ENCODE assay signal across 29 mouse cellular contexts in genomic region chr9:99221636-99222035, GRCm38 (mm10). TPM values are rescaled to one million over a fixed set of nuclear protein-coding genes. Genes with fewer than 3 reads are reported as not detected.
DNase-seq lines count a peak whose midpoint lies in the region; ATAC-seq and TF ChIP-seq lines count a peak whose summit lies in the region.
"Had no signal": no experiment of that assay in that cellular context is flagged by ENCODE, and none has a peak within 500 bp of the region (broad histone marks: within the 10 kb centered on the region; RNA-seq: fewer than 3 reads in every experiment).

No protein-coding gene starts in this region.

- no peak overlapping the region; the same call in 1 of the 2 replicates for H3K4me3 ChIP-seq in G1E (ENCODE audit: low read depth, low read length)
- H3K4me3 ChIP-seq in MEL (ENCODE audit: control insufficient read depth in 1 of 2, insufficient read depth in 1 of 2, low read depth in 2 of 2, low read length in 2 of 2), result peak overlapping the region in 1 of 2 experiments; percentile 53; a peak in 3 of 4 replicates

- TF ChIP-seq POLR2A in MEL (IDR thresholded peaks at IDR 0.05; ENCODE audit: control insufficient read depth in 1 of 2, insufficient read depth in 1 of 2, low read depth in 1 of 2, low read length in 2 of 2, poor library complexity in 1 of 2), result no peak

- DNase-seq in G1E (ENCODE audit: low spot score) (no peak), MEL (ENCODE audit: low read depth, low spot score) (peak; percentile 66), MEL-GATA-1-ER (ENCODE audit: extremely low read depth, low read depth) (peak; percentile 46)
- DNase-seq in left cerebral cortex, postnatal 4 days, result no peak
- no peak for DNase-seq in heart, adult 9 months (ENCODE audit: low spot score in 2 of 2)
- no peak for DNase-seq in embryo, embryonic 10.5 days (ENCODE audit: low spot score)
- DNase-seq in adrenal gland, postnatal 36 days, result no peak
- DNase-seq: adrenal gland, adult 2 months; adrenal gland, adult 8-10 months; adrenal gland, postnatal 10 days; adrenal gland, postnatal 14 days; adrenal gland, postnatal 25 days; B cell, adult 2 months; cerebellum, adult 11 months; cerebellum, adult 11-12 months; cerebellum, adult 18-20 months; cerebellum, adult 2 months; cerebellum, adult 8-10 months; cerebellum, adult 9-10 months had no signal

- TF ChIP-seq EP300 in MEL (IDR thresholded peaks at IDR 0.05; ENCODE audit: low read depth in 1 of 2, low read length in 2 of 2), result peak; percentile 91 to 92

- H3K9ac ChIP-seq in MEL (ENCODE audit: control insufficient read depth, low read depth, low read length, poor library complexity, severe bottlenecking), result no peak overlapping the region; the same call in 1 of the 2 replicates

- peak overlapping the region; percentile 44 for H3K27ac ChIP-seq in MEL (ENCODE audit: control insufficient read depth, low read depth, low read length)

- H3K79me2 ChIP-seq in MEL (ENCODE audit: control insufficient read depth, insufficient read depth, low read length, poor library complexity), result no peaks in the 10 kb centered on the region

- TF ChIP-seq CTCF in G1E (IDR thresholded peaks at IDR 0.05; ENCODE audit: low read depth, low read length) (no peak), MEL (IDR thresholded peaks at IDR 0.05 in 2 of 3, conservative IDR thresholded peaks at IDR 0.05 in 1 of 3; ENCODE audit: control insufficient read depth in 1 of 3, insufficient read depth in 1 of 3, low read depth in 2 of 3, low read length in 3 of 3, poor library complexity in 1 of 3, severe bottlenecking in 1 of 3) (no peak)

- intact Hi-C loops in left cerebral cortex, postnatal 4 days (cut with DNase I), result no loop called here

- peak; percentile 97 for ATAC-seq in G1E (ENCODE audit: extremely low read depth, insufficient number of reproducible peaks, low FRiP score, poor library complexity, severe bottlenecking)
- ATAC-seq in erythroid progenitor cell, adult 5-6 weeks (replicated peaks; ENCODE audit: low FRiP score, poor library complexity, severe bottlenecking), result 0 out of 2 replicates have a peak, but pooled peaks have one; percentile 61
- ATAC-seq: activated CD4-positive, CD25-positive, alpha-beta regulatory T cell, adult 4 months; CD4-positive, CD25-positive, alpha-beta regulatory T cell, adult 4 months; Patski had no signal

- no peaks in the 10 kb centered on the region for H3K27me3 ChIP-seq in G1E (ENCODE audit: insufficient read depth, low read length)
- H3K27me3 ChIP-seq in MEL (ENCODE audit: control insufficient read depth in 1 of 2, insufficient read depth in 2 of 2, low read length in 2 of 2), result no peaks in the 10 kb centered on the region
- H3K27me3 ChIP-seq: CH12.LX, Patski had no signal

- H3K4me1 ChIP-seq in G1E (ENCODE audit: insufficient read depth, low read depth, low read length) (peaks cover 27% of the 10 kb centered on the region), MEL (ENCODE audit: control insufficient read depth in 1 of 2, insufficient read depth in 2 of 2, low read length in 2 of 2) (peaks cover 13 to 14% of the 10 kb centered on the region in 2 experiments)

- H3K36me3 ChIP-seq in G1E (replicated peaks), result no peaks in the 10 kb centered on the region
- peaks cover 0 to 23% of the 10 kb centered on the region in 2 experiments; a peak in 2 of 4 replicates for H3K36me3 ChIP-seq in MEL (ENCODE audit: control insufficient read depth in 1 of 2, insufficient read depth in 2 of 2, low read length in 2 of 2)

- no peak for TF ChIP-seq RAD21 in MEL (IDR thresholded peaks at IDR 0.05; ENCODE audit: low read depth, low read length)

- no peaks in the 10 kb centered on the region for H3K9me3 ChIP-seq in G1E (replicated peaks)
- no peaks in the 10 kb centered on the region for H3K9me3 ChIP-seq in MEL (replicated peaks; ENCODE audit: insufficient read depth, low read length)

TF ChIP-seq in MEL, 35 proteins besides CTCF, POLR2A, EP300 and RAD21:
- TF ChIP-seq SMC3 (IDR thresholded peaks at IDR 0.05; ENCODE audit: low read depth, low read length) (no peak), NRF1 (IDR thresholded peaks at IDR 0.05; ENCODE audit: insufficient read depth, low read depth, low read length, poor library complexity, severe bottlenecking) (no peak), KAT2A (conservative IDR thresholded peaks at IDR 0.05; ENCODE audit: low read depth, low read length) (no peak), GATA1 (IDR thresholded peaks at IDR 0.05; ENCODE audit: low read depth, low read length) (peak; percentile 93), ZKSCAN1 (IDR thresholded peaks at IDR 0.05; ENCODE audit: low read depth, low read length) (no peak), BHLHE40 (IDR thresholded peaks at IDR 0.05; ENCODE audit: borderline replicate concordance, low read depth, low read length) (0 out of 2 replicates have a peak, but pooled peaks have one; percentile 25), HCFC1 (IDR thresholded peaks at IDR 0.05; ENCODE audit: low read depth, low read length) (no peak; the same call in 1 of the 2 replicates), TCF12 (IDR thresholded peaks at IDR 0.05; ENCODE audit: low read depth, low read length) (peak; percentile 92), MAZ (IDR thresholded peaks at IDR 0.05; ENCODE audit: low read depth, low read length) (no peak), ETS1 (IDR thresholded peaks at IDR 0.05; ENCODE audit: low read depth, low read length) (peak; percentile 95), MYC (IDR thresholded peaks at IDR 0.05; ENCODE audit: low read depth, low read length) (no peak), MXI1 (IDR thresholded peaks at IDR 0.05; ENCODE audit: low read depth, low read length) (no peak), POLR2AphosphoS2 (IDR thresholded peaks at IDR 0.05; ENCODE audit: low read length) (no peak), MAX (IDR thresholded peaks at IDR 0.05; ENCODE audit: low read length) (no peak), TAL1 (IDR thresholded peaks at IDR 0.05; ENCODE audit: low read length) (peak; percentile 37), RCOR1 (IDR thresholded peaks at IDR 0.05; ENCODE audit: low read depth, low read length) (peak; percentile 72), MAFK (IDR thresholded peaks at IDR 0.05; ENCODE audit: borderline replicate concordance, low read depth, low read length) (0 out of 2 replicates have a peak, but pooled peaks have one; percentile 65), ELF1 (IDR thresholded peaks at IDR 0.05; ENCODE audit: low read depth, low read length) (peak; percentile 63), SIN3A (IDR thresholded peaks at IDR 0.05; ENCODE audit: low read length) (peak; percentile 72), TBP (IDR thresholded peaks at IDR 0.05; ENCODE audit: low read depth, low read length) (0 out of 2 replicates have a peak, but pooled peaks have one; percentile 20), POLR2AphosphoS5 (IDR thresholded peaks at IDR 0.05; ENCODE audit: borderline replicate concordance, low read depth, low read length) (no peak), ZNF384 (IDR thresholded peaks at IDR 0.05; ENCODE audit: low read depth, low read length) (peak; percentile 62)

RNA-seq across cellular contexts. Expression of gene Faiml, which starts 15.4 kb away (rescaled TPM):
- total RNA-seq in G1E (2014; fragmentation: Nextera tagmentation) (not detected in 2 replicates), G1E (2017) (0.35 TPM in 1 of 2 replicates, not detected in the other), MEL (2012; rRNA removed) (not detected in 2 replicates)
- polyA plus RNA-seq in G1E (2012) (not detected in 2 replicates), MEL (2012; ENCODE audit: insufficient read depth in 1 of 2, insufficient read length in 2 of 2, low read depth in 1 of 2, low replicate concordance in 2 of 2, missing spikeins in 1 of 2) (not detected)
- not detected in 2 replicates for total RNA-seq in erythroid progenitor cell, adult 5-6 weeks (2015; ENCODE audit: low replicate concordance)
- total RNA-seq in erythroid progenitor cell, adult 5-6 weeks (2017; ENCODE audit: low replicate concordance), result not detected in 2 replicates
- not detected for total RNA-seq in left cerebral cortex, postnatal 4 days (2021)
- total RNA-seq in adrenal gland, postnatal 36 days (2021), result not detected
- total RNA-seq: adrenal gland, adult 18-20 months; adrenal gland, adult 2 months; adrenal gland, adult 8-10 months; adrenal gland, postnatal 10 days; adrenal gland, postnatal 14 days; adrenal gland, postnatal 25 days; adrenal gland, postnatal 4 days; CH12.LX; ES-E14 had no signal
- polyA plus RNA-seq: activated CD4-positive, CD25-positive, alpha-beta regulatory T cell, adult 4 months; adrenal gland, adult 2 months; brain, embryonic 14.5 days; C2C12; CD4-positive, CD25-positive, alpha-beta regulatory T cell, adult 4 months; cerebellum, adult 2 months had no signal

RNA-seq across cellular contexts. Expression of gene Cep70, which starts 21.5 kb away (rescaled TPM):
- 126 and 147 TPM in 2 replicates for total RNA-seq in G1E (2014; fragmentation: Nextera tagmentation)
- total RNA-seq in G1E (2017), result 36.4 and 45.5 TPM in 2 replicates
- polyA plus RNA-seq in G1E (2012), result 2.3 and 4.2 TPM in 2 replicates
- total RNA-seq in MEL (2012; rRNA removed), result 7.3 and 8.0 TPM in 2 replicates
- polyA plus RNA-seq in MEL (2012; ENCODE audit: insufficient read depth in 1 of 2, insufficient read length in 2 of 2, low read depth in 1 of 2, low replicate concordance in 2 of 2, missing spikeins in 1 of 2), result 1 to 10 TPM in 1 of 2 experiments, not detected in 1; 7.6 TPM
- total RNA-seq in erythroid progenitor cell, adult 5-6 weeks (2015; ENCODE audit: low replicate concordance), result 128 and 183 TPM in 2 replicates
- 189 and 248 TPM in 2 replicates for total RNA-seq in erythroid progenitor cell, adult 5-6 weeks (2017; ENCODE audit: low replicate concordance)
- 10 to 100 TPM; 19.3 to 23.6 TPM for total RNA-seq in left cerebral cortex, postnatal 4 days (2021)
- total RNA-seq in adrenal gland, postnatal 36 days (2021), result 1 to 10 TPM; 6.8 to 7.5 TPM

Comparison
In these comparisons a context has a peak if more than half of its experiments do, and no peak if none do; other contexts are left out.
1. DNase-seq: peak in MEL (single experiment) and MEL-GATA-1-ER (single experiment); none in G1E (single experiment), left cerebral cortex, postnatal 4 days (single experiment), heart, adult 9 months (0 of 2), embryo, embryonic 10.5 days (single experiment) and adrenal gland, postnatal 36 days (0 of 2).